Mouse (Mus musculus) G1E (cell line): ENCODE results near the gene Arhgap27.

ENCODE experiments used
- CTCF ChIP-seq: IDR thresholded peaks from 2 replicates; pipeline ENCODE4 v1.5.1; 2012; ENCODE audit warnings: low read depth, low read length, inconsistent platforms, mixed read lengths
- GATA1 ChIP-seq: IDR thresholded peaks from 2 replicates; pipeline ENCODE4 v1.6.1; 2012; ENCODE audit warnings: borderline replicate concordance, low read length, inconsistent platforms, mixed read lengths

GRCm38 (mm10) chr11:103363214-103364148, at the start of gene Arhgap27:
- TF ChIP-seq CTCF (no peak), GATA1 (no peak)
